Mouse (Mus musculus): Measurements from ENCODE around the gene Pdcl3. TPM values are rescaled to one million over a fixed set of nuclear protein-coding genes. Genes with fewer than 3 reads are reported as not detected.

Pdcl3 gene
- polyA plus RNA-seq (2012; rRNA removed) = 68.0 and 71.8 TPM in 2 replicates

GRCm38 (mm10) chr1:38985308-38985707, at the start of gene Pdcl3:
TSS of gene Pdcl3 (plus strand) at chr1:38985608.
- no peak for DNase-seq (ENCODE audit: low read depth)
- TF ChIP-seq CTCF (IDR thresholded peaks at IDR 0.05; ENCODE audit: borderline replicate concordance, extremely low read depth, insufficient read depth, insufficient read length) (no peak), POLR2A (IDR thresholded peaks at IDR 0.05; ENCODE audit: borderline replicate concordance, extremely low read depth, insufficient read depth, insufficient read length, poor library complexity, severe bottlenecking) (no peak)

DNA sequence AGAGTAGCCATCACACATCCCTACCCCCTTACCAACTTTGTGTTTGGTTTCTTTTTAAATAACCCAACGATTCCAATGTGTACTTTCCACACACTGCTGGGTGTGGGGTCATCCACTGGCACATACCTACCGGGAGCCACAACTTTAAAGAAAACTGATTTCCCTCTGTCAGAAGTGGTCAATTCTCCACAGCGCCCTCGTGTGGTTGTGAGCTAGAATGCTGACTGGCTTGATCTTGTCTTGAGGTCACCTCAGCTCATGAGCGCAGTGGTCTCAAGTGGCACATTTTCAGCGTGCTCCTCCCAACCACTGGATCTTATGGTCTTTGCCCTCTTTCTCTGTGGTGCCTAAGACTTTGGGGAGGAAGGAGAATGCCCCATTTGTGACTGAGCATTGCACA, 48.6 kb upstream of the Pdcl3 start:
- peak; percentile 57 for DNase-seq (ENCODE audit: low read depth)
- TF ChIP-seq CTCF (IDR thresholded peaks at IDR 0.05; ENCODE audit: borderline replicate concordance, extremely low read depth, insufficient read depth, insufficient read length) (peak; percentile 72), POLR2A (IDR thresholded peaks at IDR 0.05; ENCODE audit: borderline replicate concordance, extremely low read depth, insufficient read depth, insufficient read length, poor library complexity, severe bottlenecking) (no peak)

DNA sequence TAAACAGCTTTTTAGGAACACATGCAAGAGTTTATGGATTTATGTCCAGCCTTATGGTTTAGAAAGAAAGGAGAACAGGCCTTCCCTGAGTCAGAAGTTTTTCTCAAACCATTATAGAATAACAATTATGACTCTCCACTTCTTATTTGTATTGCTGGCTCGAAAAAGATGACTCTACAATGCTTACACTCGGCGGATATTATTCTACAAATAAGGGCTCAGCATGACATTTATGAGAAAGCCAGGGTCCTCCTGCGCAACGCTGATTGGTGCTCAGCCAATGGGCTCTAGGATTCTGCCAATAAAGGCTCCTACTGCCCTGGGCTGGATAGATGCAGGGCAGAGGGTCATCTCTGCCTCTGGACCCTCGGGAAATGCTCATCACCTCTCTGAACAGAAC, 46.6 kb upstream of the Pdcl3 start, which contains the start of gene Nms:
TSS of gene Nms (plus strand) at position 301 of the 400 bp plus-strand sequence.
- DNase-seq (ENCODE audit: low read depth) = no peak
- TF ChIP-seq POLR2A (IDR thresholded peaks at IDR 0.05; ENCODE audit: borderline replicate concordance, extremely low read depth, insufficient read depth, insufficient read length, poor library complexity, severe bottlenecking) (no peak), CTCF (IDR thresholded peaks at IDR 0.05; ENCODE audit: borderline replicate concordance, extremely low read depth, insufficient read depth, insufficient read length) (no peak)

DNA sequence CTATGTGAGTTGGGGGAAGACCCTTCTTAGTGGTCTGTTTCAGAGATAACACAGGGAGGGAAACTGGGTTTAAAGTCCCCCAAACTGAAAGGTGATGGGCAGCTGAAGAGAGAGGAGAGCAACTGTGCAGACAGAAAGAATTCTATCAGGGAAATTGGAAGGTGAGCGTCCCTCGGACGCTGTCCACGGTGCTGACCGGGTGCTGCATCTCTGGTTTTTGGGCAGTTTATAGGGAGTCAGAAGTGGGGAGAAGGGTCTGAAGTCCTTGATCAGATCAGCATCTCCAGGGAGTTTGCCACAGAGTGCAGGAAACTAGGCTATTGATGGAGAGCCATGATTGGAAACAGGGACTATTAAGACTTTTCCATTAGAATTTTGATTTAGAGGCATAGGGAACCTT, 45.8 kb upstream of the Pdcl3 start:
- TF ChIP-seq POLR2A (IDR thresholded peaks at IDR 0.05; ENCODE audit: borderline replicate concordance, extremely low read depth, insufficient read depth, insufficient read length, poor library complexity, severe bottlenecking) (no peak), CTCF (IDR thresholded peaks at IDR 0.05; ENCODE audit: borderline replicate concordance, extremely low read depth, insufficient read depth, insufficient read length) (no peak)
- no peak for DNase-seq (ENCODE audit: low read depth)

DNA sequence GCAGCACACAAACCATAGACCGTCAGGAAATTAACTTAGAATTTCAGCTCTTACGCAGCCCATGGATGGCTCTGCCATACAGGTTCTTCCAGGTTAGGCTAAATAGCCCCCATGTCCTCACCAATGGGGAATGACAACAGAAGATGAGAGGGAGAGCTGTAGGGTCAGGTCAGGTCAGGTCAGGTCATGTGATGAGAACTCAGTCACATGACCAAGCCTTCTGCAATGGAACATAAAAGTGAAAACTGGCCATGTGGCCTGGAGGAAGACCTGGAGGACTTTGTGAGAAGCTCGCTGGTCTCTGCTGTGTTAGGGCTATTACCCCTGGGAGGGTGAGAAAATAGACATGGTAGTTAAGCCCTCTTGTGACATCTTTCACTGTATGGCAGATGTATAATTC, 29.0 kb upstream of the Pdcl3 start:
- DNase-seq (ENCODE audit: low read depth) = no peak
- no peak for TF ChIP-seq POLR2A (IDR thresholded peaks at IDR 0.05; ENCODE audit: borderline replicate concordance, extremely low read depth, insufficient read depth, insufficient read length, poor library complexity, severe bottlenecking)
- TF ChIP-seq CTCF (IDR thresholded peaks at IDR 0.05; ENCODE audit: borderline replicate concordance, extremely low read depth, insufficient read depth, insufficient read length) = no peak

GRCm38 (mm10) chr1:38969116-38969515, 16.3 kb upstream of the Pdcl3 start:
- DNase-seq (ENCODE audit: low read depth) = no peak
- TF ChIP-seq CTCF (IDR thresholded peaks at IDR 0.05; ENCODE audit: borderline replicate concordance, extremely low read depth, insufficient read depth, insufficient read length) (no peak), POLR2A (IDR thresholded peaks at IDR 0.05; ENCODE audit: borderline replicate concordance, extremely low read depth, insufficient read depth, insufficient read length, poor library complexity, severe bottlenecking) (no peak)

GRCm38 (mm10) chr1:38971712-38972111, 13.7 kb upstream of the Pdcl3 start:
- DNase-seq (ENCODE audit: low read depth) = no peak
- no peak for TF ChIP-seq CTCF (IDR thresholded peaks at IDR 0.05; ENCODE audit: borderline replicate concordance, extremely low read depth, insufficient read depth, insufficient read length)
- TF ChIP-seq POLR2A (IDR thresholded peaks at IDR 0.05; ENCODE audit: borderline replicate concordance, extremely low read depth, insufficient read depth, insufficient read length, poor library complexity, severe bottlenecking) = no peak

DNA sequence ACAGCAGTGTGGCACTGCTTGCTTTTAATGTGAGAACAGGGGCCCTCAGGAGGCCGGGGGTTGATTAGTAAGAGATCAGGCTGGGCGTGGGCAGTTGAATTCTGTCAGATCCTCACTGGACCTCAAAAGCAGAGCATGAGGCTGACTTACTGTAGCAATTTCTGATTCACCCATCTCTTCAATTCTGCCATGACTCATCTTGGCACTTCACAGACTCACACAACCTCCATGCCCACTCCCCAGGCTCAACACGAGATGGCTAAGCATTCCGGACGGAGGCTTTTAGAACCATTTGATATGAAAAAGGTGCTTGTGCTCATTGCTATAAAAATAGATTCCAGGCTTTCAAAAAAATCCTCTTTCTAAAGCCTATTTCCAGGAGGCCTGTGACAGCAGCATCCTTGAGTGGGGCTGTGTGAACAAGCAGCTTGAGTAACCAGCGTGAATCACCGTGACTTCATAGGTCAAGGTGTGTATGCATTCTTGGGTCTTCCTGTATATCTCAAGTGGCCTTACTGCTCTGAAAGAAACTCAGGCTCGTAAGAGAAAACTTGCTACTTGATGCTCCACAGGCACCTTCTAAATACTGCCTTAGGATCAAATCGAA, 12.3 kb upstream of the Pdcl3 start:
- DNase-seq (ENCODE audit: low read depth) = no peak
- TF ChIP-seq POLR2A (IDR thresholded peaks at IDR 0.05; ENCODE audit: borderline replicate concordance, extremely low read depth, insufficient read depth, insufficient read length, poor library complexity, severe bottlenecking) = no peak
- no peak for TF ChIP-seq CTCF (IDR thresholded peaks at IDR 0.05; ENCODE audit: borderline replicate concordance, extremely low read depth, insufficient read depth, insufficient read length)

DNA sequence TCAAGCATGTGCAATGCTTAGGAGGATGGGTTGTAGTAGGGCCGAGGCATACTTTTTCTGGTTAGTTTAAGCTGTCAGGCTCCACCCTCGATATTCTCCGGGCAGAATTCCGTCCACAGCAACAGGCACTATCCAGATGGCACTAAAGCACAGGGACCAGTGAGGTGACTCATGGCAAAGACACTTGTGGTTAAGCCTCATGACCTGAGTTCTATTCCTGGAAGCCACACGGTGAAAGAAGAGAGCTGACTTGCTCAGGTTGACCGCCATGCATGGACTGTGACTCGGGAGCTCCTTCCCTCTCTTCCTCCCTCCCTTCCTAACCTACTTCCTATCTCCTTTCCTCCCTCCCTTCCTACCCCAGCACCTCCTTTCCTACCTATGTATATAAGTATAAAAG, 5.5 kb upstream of the Pdcl3 start:
- no peak for DNase-seq (ENCODE audit: low read depth)
- TF ChIP-seq POLR2A (IDR thresholded peaks at IDR 0.05; ENCODE audit: borderline replicate concordance, extremely low read depth, insufficient read depth, insufficient read length, poor library complexity, severe bottlenecking) (no peak), CTCF (IDR thresholded peaks at IDR 0.05; ENCODE audit: borderline replicate concordance, extremely low read depth, insufficient read depth, insufficient read length) (no peak)

DNA sequence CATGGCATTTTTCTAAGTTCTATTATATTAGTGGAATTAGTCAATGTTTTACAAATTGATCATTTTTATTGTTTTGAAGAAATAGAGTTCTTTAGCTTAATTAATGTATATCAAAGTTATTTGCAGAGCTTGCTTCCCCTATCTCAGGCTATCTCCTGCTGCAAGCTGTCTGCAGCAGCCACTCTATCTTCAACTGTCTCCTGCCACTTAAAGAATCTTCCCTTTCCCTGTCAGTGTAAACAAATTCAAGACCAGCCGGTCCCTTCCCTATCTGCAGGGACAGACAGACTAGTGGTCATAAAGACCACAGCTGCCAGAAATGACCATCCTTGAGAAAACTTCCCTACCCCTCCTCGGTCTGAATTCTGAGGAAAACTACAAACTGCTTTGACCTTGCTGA, 1.5 kb upstream of the Pdcl3 start:
- TF ChIP-seq CTCF (IDR thresholded peaks at IDR 0.05; ENCODE audit: borderline replicate concordance, extremely low read depth, insufficient read depth, insufficient read length) = no peak
- no peak for TF ChIP-seq POLR2A (IDR thresholded peaks at IDR 0.05; ENCODE audit: borderline replicate concordance, extremely low read depth, insufficient read depth, insufficient read length, poor library complexity, severe bottlenecking)
- DNase-seq (ENCODE audit: low read depth) = no peak

DNA sequence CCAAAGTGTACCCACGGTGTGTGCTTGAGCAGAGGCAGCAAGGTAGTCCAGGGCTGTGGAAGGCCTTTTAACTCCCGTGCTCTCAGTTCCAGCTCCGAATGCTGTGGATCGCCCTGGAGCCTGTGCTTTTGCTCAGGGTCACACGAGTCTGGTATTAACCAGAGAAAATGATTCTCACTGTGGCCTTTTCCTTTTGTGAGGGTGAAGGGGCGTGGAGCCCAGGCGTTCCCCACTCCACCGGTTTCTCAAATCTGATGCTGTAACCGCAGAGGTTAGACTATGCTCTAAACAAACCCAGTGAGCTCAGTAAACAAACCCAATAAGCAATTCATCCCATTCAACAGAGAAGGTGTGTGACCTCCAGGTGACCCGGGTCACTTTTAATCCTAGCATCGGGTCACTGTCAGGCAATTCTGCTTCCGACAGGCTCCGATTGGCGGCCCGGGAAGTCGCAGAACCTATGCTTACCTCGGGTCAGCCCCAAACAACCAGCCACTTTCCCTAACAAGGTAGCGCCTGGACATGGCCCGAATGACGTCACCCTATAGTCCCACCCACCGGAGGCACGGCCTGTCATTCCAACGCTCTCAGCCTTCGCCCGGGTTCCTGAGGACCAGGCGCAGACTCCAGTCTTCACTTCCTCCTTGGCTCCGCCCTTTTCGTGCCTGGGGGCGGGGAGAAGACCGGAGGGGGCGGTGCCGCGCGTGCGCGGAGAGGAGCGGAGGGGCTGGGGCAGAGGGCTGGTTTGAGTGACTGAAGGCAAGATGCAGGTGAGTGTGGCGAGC, 1.9 kb downstream of the Pdcl3 start:
- TF ChIP-seq CTCF (IDR thresholded peaks at IDR 0.05; ENCODE audit: borderline replicate concordance, extremely low read depth, insufficient read depth, insufficient read length) (no peak), POLR2A (IDR thresholded peaks at IDR 0.05; ENCODE audit: borderline replicate concordance, extremely low read depth, insufficient read depth, insufficient read length, poor library complexity, severe bottlenecking) (peak; percentile 33; the same call in 1 of the 2 replicates)
- peak; percentile 98 for DNase-seq (ENCODE audit: low read depth)

DNA sequence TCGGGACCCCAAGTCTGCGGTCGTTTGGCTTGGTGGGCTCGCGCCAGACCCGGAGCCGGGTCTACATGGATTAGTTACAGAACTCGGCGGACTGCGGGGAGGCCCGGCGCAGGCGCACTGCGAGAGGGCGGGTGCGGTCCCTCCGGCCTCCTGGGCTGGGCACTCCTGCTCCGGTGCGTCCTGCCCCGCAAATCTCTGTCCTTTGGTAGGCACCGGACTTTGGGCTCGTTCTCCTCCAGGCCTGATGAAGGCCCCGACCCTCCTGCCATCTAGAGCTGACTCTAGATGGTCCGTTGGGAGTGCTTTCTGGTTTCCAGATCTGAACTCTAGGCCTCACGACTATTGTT, 2.4 kb downstream of the Pdcl3 start:
- no peak for DNase-seq (ENCODE audit: low read depth)
- TF ChIP-seq CTCF (IDR thresholded peaks at IDR 0.05; ENCODE audit: borderline replicate concordance, extremely low read depth, insufficient read depth, insufficient read length) (no peak), POLR2A (IDR thresholded peaks at IDR 0.05; ENCODE audit: borderline replicate concordance, extremely low read depth, insufficient read depth, insufficient read length, poor library complexity, severe bottlenecking) (no peak)

All from brain, embryonic 14.5 days (tissue).